Mouse (Mus musculus): Measurements from ENCODE around the gene Nfe2.
A peak's percentile ranks its signal among the peaks of the same experiment; 100 is the strongest.

The Nfe2 gene

DNA sequence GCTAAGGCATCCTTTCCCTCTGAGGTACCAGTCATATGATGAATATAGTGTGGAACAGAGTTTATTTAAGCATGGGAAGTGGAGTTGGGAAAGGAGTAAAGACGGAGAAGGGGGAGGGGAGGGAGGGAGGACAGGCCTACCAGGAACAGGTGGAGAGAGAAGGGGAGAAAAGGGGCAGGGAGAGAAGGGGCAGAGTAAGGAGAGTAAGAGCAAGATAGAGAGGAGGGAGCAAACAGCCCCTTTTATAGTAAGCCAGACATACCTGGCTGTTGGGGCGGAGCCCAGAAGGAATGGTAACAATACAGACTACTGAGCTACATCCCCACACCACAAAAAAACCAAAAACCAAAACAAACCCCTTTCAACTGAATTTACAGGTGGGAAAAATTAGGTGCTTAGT lies 42.2 kb downstream of the Nfe2 start:
- no peak for DNase-seq (ENCODE audit: low spot score)

DNA sequence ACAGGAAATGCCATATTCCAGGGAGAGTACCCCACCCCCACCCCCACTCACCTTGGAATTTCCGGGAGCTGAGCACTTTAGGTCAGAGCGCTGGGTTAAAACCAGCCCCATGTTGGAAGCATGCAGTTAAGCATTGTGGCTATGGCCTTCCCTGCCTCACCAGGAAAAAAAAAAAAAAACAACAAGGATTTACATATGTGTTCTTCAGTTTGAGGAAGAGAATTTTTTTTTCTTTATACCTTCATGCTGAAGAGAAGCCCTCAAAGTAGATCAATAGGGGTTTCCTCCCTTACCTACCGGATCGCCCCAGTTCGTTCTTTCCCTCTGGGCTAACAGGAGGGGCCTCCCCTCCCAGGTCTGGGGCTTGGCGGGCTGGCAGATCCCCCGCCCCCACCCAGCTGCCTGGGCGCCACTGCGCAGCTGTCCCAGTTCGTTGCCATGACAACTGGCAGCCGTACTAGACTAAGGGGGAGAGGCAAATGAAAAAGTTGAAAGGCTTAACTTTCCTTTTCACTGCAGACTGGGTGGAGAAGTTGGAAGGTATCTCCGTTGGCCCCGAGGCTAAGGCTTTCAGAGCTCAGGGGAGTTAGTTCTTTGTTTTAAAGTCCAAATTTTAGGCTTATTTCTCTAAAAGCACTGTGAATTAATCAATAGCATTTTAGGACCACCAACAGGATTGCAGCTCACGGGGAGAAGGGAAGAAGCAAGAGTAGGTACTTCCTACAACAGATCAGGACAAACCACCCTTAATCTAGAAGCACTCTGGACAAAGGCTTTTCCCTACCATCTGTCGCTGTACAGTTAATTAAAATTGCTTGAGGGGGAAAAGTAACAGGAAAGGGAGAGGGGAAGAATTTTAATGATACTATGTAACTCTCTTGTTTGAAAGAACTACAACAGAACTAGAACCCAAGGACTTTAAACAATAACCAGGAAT lies 43.0 kb downstream of the Nfe2 start:
- DNase-seq (ENCODE audit: low spot score), result peak; percentile 83

- DNase-seq (ENCODE audit: low spot score), result no peak
Measured at GRCm38 (mm10) chr15:103214149-103214548, 44.1 kb downstream of the Nfe2 start.

DNA sequence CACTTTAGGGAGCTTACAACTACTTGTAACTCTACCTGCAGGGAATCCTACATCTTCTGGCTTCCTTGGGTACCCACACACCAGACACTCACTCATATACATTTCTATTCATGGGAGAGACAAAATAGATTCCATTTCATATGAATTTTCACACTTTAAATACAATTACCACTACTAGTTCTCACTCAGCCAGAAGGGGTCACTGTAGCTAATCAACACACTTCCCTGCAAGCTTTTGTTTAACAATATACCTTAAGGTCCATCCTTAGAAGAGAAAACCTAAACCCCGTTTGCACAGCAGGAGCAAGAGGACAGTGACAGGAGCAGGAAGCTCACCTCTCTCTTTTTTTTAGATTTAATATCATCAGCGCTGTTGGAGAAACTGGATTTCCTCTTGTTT lies 53.0 kb downstream of the Nfe2 start:
- no peak for DNase-seq (ENCODE audit: low spot score)

- DNase-seq (ENCODE audit: low spot score), result no peak
Measured at GRCm38 (mm10) chr15:103202088-103202793, 56.0 kb downstream of the Nfe2 start.

Measured in yolk sac, embryonic 10.5 days (tissue).